Comparison of ENCODE assay signal across 10 mouse cellular contexts in genomic region chr13:60398836-60399235, GRCm38 (mm10).
"Had no signal": no experiment of that assay in that cellular context is flagged by ENCODE, and none has a peak within 500 bp of the region (broad histone marks: within the 10 kb centered on the region; RNA-seq: fewer than 3 reads in every experiment).

No protein-coding gene starts in this region.

- H3K4me1 ChIP-seq: liver, embryonic 13.5 days had no signal

- H3K27me3 ChIP-seq: liver, embryonic 13.5 days had no signal

- H3K9me3 ChIP-seq: liver, embryonic 13.5 days had no signal

- H3K36me3 ChIP-seq: liver, embryonic 13.5 days had no signal

- H3K27ac ChIP-seq: liver, embryonic 13.5 days had no signal

- H3K4me2 ChIP-seq: liver, embryonic 13.5 days; midbrain, embryonic 11.5 days had no signal

- H3K9ac ChIP-seq: liver, embryonic 13.5 days had no signal

- H3K4me3 ChIP-seq: liver, embryonic 13.5 days had no signal

- DNase-seq: kidney, postnatal 36 days; liver, embryonic 13.5 days; lung, adult 2 months; lung, postnatal 14 days; lung, postnatal 4 days; midbrain, embryonic 14.5 days; thymus, adult 18-20 months; thymus, postnatal 4 days had no signal

- ATAC-seq: intestine, postnatal 0 days had no signal
